Mouse (Mus musculus) forebrain, postnatal 0 days (tissue): ENCODE results near the gene Wwox. TPM values are rescaled to one million over a fixed set of nuclear protein-coding genes. Genes with fewer than 3 reads are reported as not detected.

ENCODE experiments used
- ATAC-seq: fragments of 200-750 bp; cut with Nextera tagmentation; 2 replicates; pipeline ENCODE4 v1.8.0; 2017; ENCODE audit warnings: mild to moderate bottlenecking, moderate library complexity
- DNase-seq: peaks from one replicate; pipeline ENCODE4 v3.0.0-alpha.2; 2015
- H3K27ac ChIP-seq: fragments of 300-500 bp; sonication (generic); 2 replicates; pipeline ENCODE4 v1.5.1; 2014; ENCODE audit warnings: low read depth, mild to moderate bottlenecking, antibody characterized with exemption, low read length, moderate library complexity, mixed read lengths
- H3K27me3 ChIP-seq: fragments of 300-500 bp; sonication (generic); 2 replicates; pipeline ENCODE4 v1.6.1; 2014; ENCODE audit warnings: mild to moderate bottlenecking, low read length, mixed read lengths; ENCODE audit not compliant: insufficient read depth
- H3K36me3 ChIP-seq: fragments of 300-500 bp; sonication (generic); 2 replicates; pipeline ENCODE4 v1.6.1; 2014; ENCODE audit warnings: mild to moderate bottlenecking, moderate library complexity; ENCODE audit not compliant: insufficient read depth
- H3K4me1 ChIP-seq: fragments of 300-500 bp; sonication (generic); 2 replicates; pipeline ENCODE4 v1.6.1; 2014; ENCODE audit warnings: antibody characterized with exemption; ENCODE audit not compliant: insufficient read depth
- H3K4me2 ChIP-seq: fragments of 300-500 bp; sonication (generic); 2 replicates; pipeline ENCODE4 v1.6.1; 2014; ENCODE audit warnings: low read depth, mild to moderate bottlenecking, moderate library complexity
- H3K4me3 ChIP-seq: fragments of 300-500 bp; sonication (generic); 2 replicates; pipeline ENCODE4 v1.5.1; 2014; ENCODE audit warnings: low read depth, low read length, mixed read lengths
- H3K9ac ChIP-seq: fragments of 300-500 bp; sonication (generic); 2 replicates; pipeline ENCODE4 v1.6.1; 2014; ENCODE audit warnings: mild to moderate bottlenecking
- H3K9me3 ChIP-seq: fragments of 300-500 bp; sonication (generic); 2 replicates; pipeline ENCODE4 v1.6.1; 2016; ENCODE audit warnings: low read length
- CTCF ChIP-seq: sonication (generic); IDR thresholded peaks from 2 replicates; pipeline ENCODE4 v1.5.1; 2016; ENCODE audit warnings: antibody characterized with exemption, control low read depth, low read depth
- WGBS: fragments of 180-500 bp; shearing (Covaris S2); extraction: QIAGEN DNeasy Blood & Tissue Kit; methylation state at CpG from one replicate; pipeline ENCODE4 v1.1.7; 2014; 5-methylcytosine and 5-hydroxymethylcytosine counted together
- polyA plus RNA-seq: library from polyadenylated mRNA; unstranded; fragments of >200 nt; fragmentation: Nextera tagmentation; extraction: Ambion mirVana; gene quantifications from 2 replicates; pipeline ENCODE4 v1.2.1, GENCODE M21; 2015
- total RNA-seq: library from RNA; depleted of rRNA; stranded (reverse); fragments of >200 nt; gene quantifications from 2 replicates; pipeline ENCODE4 v1.2.3, GENCODE M21; 2014

The Wwox gene
- total and polyA plus RNA-seq, 2 experiments from 2014 or later = 13.2 to 17.3 TPM

- H3K4me2 ChIP-seq = no peak overlapping the region
- DNase-seq (no peak), ATAC-seq (no peak)
- no peaks in the 10 kb centered on the region for H3K4me1 ChIP-seq
- no peak overlapping the region for H3K9ac ChIP-seq
- H3K27me3 ChIP-seq = no peaks in the 10 kb centered on the region; the same call in 1 of the 2 replicates
- no peak overlapping the region for H3K4me3 ChIP-seq
- TF ChIP-seq CTCF = no peak
- no peaks in the 10 kb centered on the region for H3K9me3 ChIP-seq
- H3K36me3 ChIP-seq = no peaks in the 10 kb centered on the region
- 48% methylated on average over 18 of the region's 18 CpGs for WGBS
- no peak overlapping the region for H3K27ac ChIP-seq
These were observed 312.1 kb downstream of the Wwox start for GRCm38 (mm10) chr8:114751376-114752135.

GRCm38 (mm10) chr8:114759621-114760020, 320.2 kb downstream of the Wwox start:
- no peaks in the 10 kb centered on the region for H3K9me3 ChIP-seq
- H3K36me3 ChIP-seq = no peaks in the 10 kb centered on the region
- 86% methylated on average over 2 of the region's 2 CpGs for WGBS
- DNase-seq = no peak
- H3K27ac ChIP-seq = no peak overlapping the region
- no peak for ATAC-seq
- no peak overlapping the region for H3K9ac ChIP-seq
- TF ChIP-seq CTCF = no peak
- no peaks in the 10 kb centered on the region for H3K27me3 ChIP-seq
- no peak overlapping the region for H3K4me2 ChIP-seq
- H3K4me1 ChIP-seq = no peaks in the 10 kb centered on the region
- H3K4me3 ChIP-seq = no peak overlapping the region

- TF ChIP-seq CTCF = no peak
- no peak overlapping the region for H3K4me2 ChIP-seq
- DNase-seq = no peak
- H3K36me3 ChIP-seq = no peaks in the 10 kb centered on the region
- WGBS = 72% methylated on average over 3 of the region's 3 CpGs
- no peak overlapping the region for H3K27ac ChIP-seq
- H3K9ac ChIP-seq = no peak overlapping the region
- no peak for ATAC-seq
- H3K9me3 ChIP-seq = no peaks in the 10 kb centered on the region
- H3K4me3 ChIP-seq = no peak overlapping the region
- H3K4me1 ChIP-seq = 0 out of 2 replicates have a peak, but pooled peaks cover 3% of the 10 kb centered on the region
- H3K27me3 ChIP-seq = no peaks in the 10 kb centered on the region; the same call in 1 of the 2 replicates
These were observed 329.1 kb downstream of the Wwox start for GRCm38 (mm10) chr8:114768536-114768935.

GRCm38 (mm10) chr8:114770856-114771776, 331.7 kb downstream of the Wwox start:
- no peaks in the 10 kb centered on the region for H3K9me3 ChIP-seq
- DNase-seq = peak; percentile 89
- no peak overlapping the region for H3K9ac ChIP-seq
- H3K27me3 ChIP-seq = no peaks in the 10 kb centered on the region
- H3K4me1 ChIP-seq = 0 out of 2 replicates have a peak, but pooled peaks cover 3% of the 10 kb centered on the region
- H3K4me2 ChIP-seq = no peak overlapping the region
- H3K4me3 ChIP-seq = no peak overlapping the region
- H3K27ac ChIP-seq = no peak overlapping the region
- ATAC-seq = peak; percentile 18; the same call in 1 of the 2 replicates
- H3K36me3 ChIP-seq = no peaks in the 10 kb centered on the region
- peak; percentile 94 for TF ChIP-seq CTCF
- WGBS = 53% methylated on average over 31 of the region's 31 CpGs

GRCm38 (mm10) chr8:114772276-114772849, 332.9 kb downstream of the Wwox start:
- no peak overlapping the region for H3K27ac ChIP-seq
- no peak overlapping the region for H3K4me2 ChIP-seq
- 82% methylated on average over 1 of the region's 1 CpGs for WGBS
- H3K9me3 ChIP-seq = no peaks in the 10 kb centered on the region
- H3K4me1 ChIP-seq = 0 out of 2 replicates have a peak, but pooled peaks cover 3% of the 10 kb centered on the region
- no peaks in the 10 kb centered on the region; the same call in 1 of the 2 replicates for H3K27me3 ChIP-seq
- no peak overlapping the region for H3K9ac ChIP-seq
- TF ChIP-seq CTCF = no peak
- no peaks in the 10 kb centered on the region for H3K36me3 ChIP-seq
- DNase-seq (no peak), ATAC-seq (no peak)
- no peak overlapping the region for H3K4me3 ChIP-seq

- no peaks in the 10 kb centered on the region for H3K9me3 ChIP-seq
- H3K36me3 ChIP-seq = no peaks in the 10 kb centered on the region
- peak; percentile 74 for DNase-seq
- H3K4me2 ChIP-seq = peak overlapping the region; percentile 27
- H3K4me3 ChIP-seq = no peak overlapping the region
- H3K4me1 ChIP-seq = 0 out of 2 replicates have a peak, but pooled peaks cover 3% of the 10 kb centered on the region
- 14% methylated on average over 23 of the region's 23 CpGs for WGBS
- ATAC-seq = peak; percentile 66
- H3K27me3 ChIP-seq = no peaks in the 10 kb centered on the region; the same call in 1 of the 2 replicates
- TF ChIP-seq CTCF = no peak
- H3K9ac ChIP-seq = no peak overlapping the region
- H3K27ac ChIP-seq = no peak overlapping the region
These were observed 334.3 kb downstream of the Wwox start for GRCm38 (mm10) chr8:114773461-114774414.
